Mouse (Mus musculus) G1E (cell line): ENCODE data around the gene Myadml2.

Source experiments
- CTCF ChIP-seq: IDR thresholded peaks from 2 replicates; pipeline ENCODE4 v1.5.1; 2012; ENCODE audit warnings: low read depth, low read length, inconsistent platforms, mixed read lengths
- POLR2AphosphoS5 ChIP-seq: IDR thresholded peaks from 2 replicates; pipeline ENCODE4 v1.6.1; 2012; ENCODE audit warnings: low read depth, low read length, inconsistent platforms; ENCODE audit not compliant: insufficient replicate concordance
- TAL1 ChIP-seq: conservative IDR thresholded peaks from 2 replicates; pipeline ENCODE4 v1.6.1; 2012; ENCODE audit warnings: low read depth, low read length, inconsistent platforms, mixed read lengths

- TF ChIP-seq CTCF (no peak), TAL1 (no peak), POLR2AphosphoS5 (no peak)
These were observed 47.2 kb upstream of the Myadml2 start for GRCm38 (mm10) chr11:120695184-120695583.
